Mouse (Mus musculus) embryonic fibroblast, embryonic 13.5 days (primary cell): Measurements from ENCODE around the gene Vash2. TPM values are rescaled to one million over a fixed set of nuclear protein-coding genes. Genes with fewer than 3 reads are reported as not detected.
"Not testable (repeated sequence)": the region's sequence is repeated elsewhere in the genome, so short reads cannot be mapped to it uniquely, and the experiment has no call there.

ENCODE experiments used
- H3K27ac ChIP-seq: 2 replicates; pipeline ENCODE4 v1.5.1; 2012; ENCODE audit warnings: low read length, control low read depth, inconsistent platforms; ENCODE audit not compliant: insufficient read depth
- H3K4me1 ChIP-seq: 2 replicates; pipeline ENCODE4 v1.6.1; 2011; ENCODE audit warnings: low read length; ENCODE audit not compliant: control insufficient read depth, insufficient read depth
- H3K4me3 ChIP-seq: 2 replicates; pipeline ENCODE4 v1.5.1; 2011; ENCODE audit warnings: mild to moderate bottlenecking, control low read depth, low read length; ENCODE audit not compliant: insufficient read depth
- CTCF ChIP-seq: IDR thresholded peaks from 2 replicates; pipeline ENCODE4 v1.5.1; 2011; ENCODE audit warnings: mild to moderate bottlenecking, control low read depth, low read length, moderate library complexity, borderline replicate concordance; ENCODE audit not compliant: insufficient read depth
- POLR2A ChIP-seq: IDR thresholded peaks from 2 replicates; pipeline ENCODE4 v1.6.1; 2011; ENCODE audit warnings: low read depth, mild to moderate bottlenecking, control low read depth, low read length, moderate library complexity
- polyA plus RNA-seq: library from polyadenylated mRNA; stranded (reverse); fragments of >200 nt; gene quantifications from 2 replicates; pipeline ENCODE4 v1.2.4, GENCODE M21; 2011; ENCODE audit warnings: low read depth; ENCODE audit not compliant: missing spikeins, insufficient read length

Gene Vash2
- polyA plus RNA-seq, result 13.1 and 18.1 TPM in 2 replicates

- Histone ChIP-seq H3K4me3 (peak within 1 kb of the TSS; percentile 59), H3K27ac (peak within 1 kb of the TSS; percentile 44), H3K4me1 (peaks cover 7% of the 10 kb centered on the region)
- TF ChIP-seq CTCF, result no peak
- TF ChIP-seq POLR2A, result peak; percentile 81
These were observed at the start of gene Vash2 for GRCm38 (mm10) chr1:190979100-190979563. Gene Vash2 (minus strand): TSS chr1:190979296.

DNA sequence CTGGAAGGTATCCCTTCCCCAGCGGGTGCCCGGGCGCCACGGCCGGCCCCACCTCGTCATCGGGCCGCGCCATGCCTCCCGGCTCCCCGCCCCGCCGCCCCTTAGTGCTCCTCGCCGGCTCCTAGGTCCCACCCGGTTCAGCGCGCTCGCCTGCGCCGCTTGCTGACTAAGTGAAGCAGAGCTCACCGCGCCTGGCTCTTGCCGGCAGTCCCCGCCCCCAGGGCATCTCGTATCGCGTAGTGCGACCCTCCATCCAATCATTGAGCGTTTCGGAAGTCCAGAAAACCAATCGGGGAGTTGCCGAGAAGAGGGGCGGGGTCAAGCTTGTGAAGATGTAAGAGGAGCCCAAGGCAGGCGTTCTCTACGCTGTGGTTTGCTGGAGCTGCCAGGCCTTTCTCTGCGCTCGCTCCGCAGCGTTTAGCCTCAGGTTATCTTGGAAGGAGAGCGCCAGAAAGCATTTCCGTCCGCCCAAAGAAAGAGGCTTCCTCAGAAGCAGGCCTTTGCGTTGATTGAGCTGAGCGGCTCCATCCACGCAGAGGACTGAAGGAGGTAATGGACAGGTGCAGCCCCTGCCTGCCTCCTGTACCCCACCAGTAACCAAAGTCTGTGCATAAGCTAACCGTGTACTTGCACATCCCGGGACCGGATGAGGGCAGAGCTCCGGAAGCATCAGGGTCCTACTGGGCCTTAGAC lies 47.1 kb upstream of the Vash2 start, which contains the start of gene Flvcr1:
TSS of gene Flvcr1 (minus strand) at position 138 of the 693 bp plus-strand sequence.
- peak; percentile 94 for TF ChIP-seq POLR2A
- TF ChIP-seq CTCF, result peak; percentile 3; the same call in 1 of the 2 replicates
- Histone ChIP-seq H3K27ac (peak within 1 kb of the TSS; percentile 22), H3K4me1 (peaks cover 12% of the 10 kb centered on the region), H3K4me3 (peak within 1 kb of the TSS; percentile 66)

DNA sequence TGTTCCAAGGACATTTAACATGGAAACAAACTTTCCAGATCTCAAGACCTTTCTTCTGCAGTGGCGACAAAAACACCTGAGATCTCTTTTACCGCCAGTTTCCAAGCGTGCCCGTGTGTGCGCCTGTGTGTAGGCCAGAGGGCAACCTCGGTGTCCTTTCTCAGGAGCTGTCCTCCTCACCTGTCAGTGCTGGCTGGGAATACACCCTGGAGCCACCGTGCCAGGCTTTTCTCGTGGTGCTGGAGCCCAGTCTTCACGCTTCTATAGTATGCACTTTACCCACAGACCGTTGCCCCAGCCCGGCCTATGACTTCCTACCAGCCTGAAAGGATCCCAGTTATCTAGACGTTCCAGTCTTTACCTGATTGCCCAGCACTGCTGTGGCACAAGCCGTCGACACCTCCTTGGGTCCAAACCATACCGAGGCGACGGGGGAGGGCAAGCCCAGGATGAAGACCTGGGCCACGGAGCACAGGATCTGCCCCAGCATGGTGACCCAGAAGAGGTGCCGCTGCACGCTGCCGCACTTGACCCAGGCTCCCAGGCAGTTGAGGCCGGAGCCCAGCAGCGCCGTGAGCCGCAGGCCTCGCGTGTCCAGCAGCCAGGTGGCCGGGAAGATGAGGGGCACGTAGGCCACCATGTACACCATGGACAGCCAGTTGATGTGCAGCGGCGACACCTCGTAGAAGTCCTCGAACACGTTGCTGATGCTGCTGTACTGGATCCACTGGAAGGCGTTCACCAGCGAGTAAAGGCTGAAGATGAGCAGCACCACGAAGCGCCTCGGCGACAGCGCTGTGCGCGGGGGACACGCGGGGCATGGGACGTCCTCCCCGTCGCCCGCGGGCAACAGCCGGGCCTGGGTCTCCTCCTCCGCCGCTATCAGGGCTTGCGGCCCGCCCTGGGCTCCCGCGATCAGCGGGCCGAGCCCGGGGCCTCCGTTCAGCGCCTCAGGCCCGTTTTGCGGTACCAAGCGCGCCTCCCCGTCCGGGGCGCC lies 46.2 kb upstream of the Vash2 start:
- TF ChIP-seq POLR2A (no peak; the same call in 1 of the 2 replicates), CTCF (no peak)
- H3K27ac ChIP-seq, result peak overlapping the region; percentile 4; the same call in 1 of the 2 replicates
- H3K4me1 ChIP-seq, result peaks cover 7% of the 10 kb centered on the region; the same call in 1 of the 2 replicates
- peak overlapping the region; percentile 66 for H3K4me3 ChIP-seq

GRCm38 (mm10) chr1:191023806-191024205 lies 44.7 kb upstream of the Vash2 start:
- not testable (repeated sequence) for H3K27ac ChIP-seq, H3K4me1 ChIP-seq, H3K4me3 ChIP-seq

DNA sequence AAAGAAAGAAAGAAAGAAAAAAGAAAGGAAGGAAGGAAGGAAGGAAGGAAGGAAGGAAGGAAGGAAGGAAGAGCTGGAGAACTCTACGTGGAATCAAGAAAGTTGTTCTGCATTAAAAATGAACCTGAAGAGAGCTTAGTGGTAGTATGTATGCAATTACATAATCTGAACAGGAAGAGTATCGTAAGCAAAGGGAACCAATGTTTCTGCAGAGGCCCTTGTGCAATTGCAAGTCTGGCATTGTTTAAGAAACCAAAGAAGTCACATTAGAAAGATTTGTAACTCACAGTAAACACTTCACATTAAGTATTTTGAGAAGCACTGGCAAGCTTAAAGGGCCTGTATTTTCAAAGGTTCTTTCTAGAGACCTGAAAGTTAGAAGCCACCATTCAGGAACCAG lies 44.0 kb upstream of the Vash2 start:
- TF ChIP-seq POLR2A (no peak), CTCF (no peak)
- H3K4me1 ChIP-seq, result 0 out of 2 replicates have a peak, but pooled peaks cover 3% of the 10 kb centered on the region

GRCm38 (mm10) chr1:191021016-191021415 lies 41.9 kb upstream of the Vash2 start:
- TF ChIP-seq POLR2A, result no peak
- TF ChIP-seq CTCF, result no peak
- no peak overlapping the region for H3K27ac ChIP-seq
- H3K4me1 ChIP-seq, result no peaks in the 10 kb centered on the region
- no peak overlapping the region for H3K4me3 ChIP-seq

More for the DNA sequence above, 44.0 kb upstream of the Vash2 start:
- no peak overlapping the region for H3K27ac ChIP-seq
- no peak overlapping the region for H3K4me3 ChIP-seq

GRCm38 (mm10) chr1:191020217-191020924 lies 41.3 kb upstream of the Vash2 start:
- no peak overlapping the region for H3K27ac ChIP-seq
- no peaks in the 10 kb centered on the region for H3K4me1 ChIP-seq
- no peak for TF ChIP-seq CTCF
- TF ChIP-seq POLR2A, result no peak
- H3K4me3 ChIP-seq, result no peak overlapping the region

GRCm38 (mm10) chr1:191019803-191020202 lies 40.7 kb upstream of the Vash2 start:
- Histone ChIP-seq H3K27ac (no peak overlapping the region), H3K4me1 (no peaks in the 10 kb centered on the region), H3K4me3 (no peak overlapping the region)
- TF ChIP-seq POLR2A (no peak), CTCF (no peak)

DNA sequence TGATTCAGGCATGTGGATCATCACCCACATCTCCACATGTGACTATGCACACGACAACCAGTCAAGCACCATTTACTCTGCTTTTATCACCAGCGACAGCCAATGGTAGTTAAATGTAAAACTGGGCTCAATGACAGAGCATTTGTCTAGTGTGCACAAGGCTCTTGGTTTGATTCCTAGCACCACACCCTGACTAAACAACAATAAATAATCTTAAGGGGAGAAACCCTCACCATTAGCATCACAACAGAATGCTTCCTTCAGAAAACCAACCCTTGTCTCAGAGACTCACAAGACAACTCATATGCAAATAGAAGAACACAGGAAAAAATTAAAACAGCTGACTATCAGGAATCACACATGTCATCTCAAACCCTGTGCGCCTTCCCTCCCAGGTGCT lies 35.2 kb upstream of the Vash2 start:
- no peak for TF ChIP-seq POLR2A
- no peak overlapping the region for H3K4me3 ChIP-seq
- H3K27ac ChIP-seq, result no peak overlapping the region
- H3K4me1 ChIP-seq, result no peaks in the 10 kb centered on the region
